Mouse (Mus musculus): ENCODE data around the gene Rab3b. TPM values are rescaled to one million over a fixed set of nuclear protein-coding genes. Genes with fewer than 3 reads are reported as not detected.

Gene Rab3b
- polyA plus RNA-seq (2015; fragmentation: Nextera tagmentation; extraction: Ambion mirVana): 19.9 and 22.3 TPM in 2 replicates

GRCm38 (mm10) chr4:108878963-108879822 is at the start of gene Rab3b:
TSS of gene Rab3b (plus strand) at chr4:108879063.
- Histone ChIP-seq H3K9ac (peak within 1 kb of the TSS; percentile 76), H3K4me2 (peak within 1 kb of the TSS; percentile 100), H3K9me3 (no peaks in the 10 kb centered on the region), H3K27me3 (peaks cover 7% of the 10 kb centered on the region; the same call in 1 of the 2 replicates), H3K4me1 (0 out of 2 replicates have a peak, but pooled peaks cover 4% of the 10 kb centered on the region), H3K27ac (no peak within 1 kb of the TSS), H3K36me3 (no peaks in the 10 kb centered on the region), H3K4me3 (peak within 1 kb of the TSS; percentile 66)
- under 1% methylated on average over 46 of the region's 46 CpGs for WGBS
- ATAC-seq (ENCODE audit: insufficient number of reproducible peaks, insufficient read depth, low FRiP score, low TSS enrichment, low read depth): peak; percentile 72

- H3K4me2 ChIP-seq: 0 out of 2 replicates have a peak overlapping the region, but pooled peaks have one; percentile 76
- no peak overlapping the region for H3K4me3 ChIP-seq
- H3K4me1 ChIP-seq: peaks cover 12% of the 10 kb centered on the region
- H3K9ac ChIP-seq: no peak overlapping the region
- no peaks in the 10 kb centered on the region for H3K27me3 ChIP-seq
- WGBS: 71% methylated on average over 1 of the region's 1 CpGs
- no peak overlapping the region for H3K27ac ChIP-seq
- no peak for ATAC-seq (ENCODE audit: insufficient number of reproducible peaks, insufficient read depth, low FRiP score, low TSS enrichment, low read depth)
- H3K36me3 ChIP-seq: peaks cover 37% of the 10 kb centered on the region
- H3K9me3 ChIP-seq: no peaks in the 10 kb centered on the region
Measured at GRCm38 (mm10) chr4:108830698-108831097, 48.2 kb upstream of the Rab3b start.

- peak; percentile 95 for ATAC-seq (ENCODE audit: insufficient number of reproducible peaks, insufficient read depth, low FRiP score, low TSS enrichment, low read depth)
- Histone ChIP-seq H3K4me3 (peak within 1 kb of the TSS; percentile 90), H3K4me2 (peak within 1 kb of the TSS; percentile 76), H3K27ac (peak within 1 kb of the TSS; percentile 100), H3K9me3 (no peaks in the 10 kb centered on the region), H3K36me3 (peaks cover 19% of the 10 kb centered on the region), H3K27me3 (no peaks in the 10 kb centered on the region), H3K9ac (peak within 1 kb of the TSS; percentile 98), H3K4me1 (peaks cover 30% of the 10 kb centered on the region)
- under 1% methylated on average over 67 of the region's 73 CpGs for WGBS
Measured at GRCm38 (mm10) chr4:108832916-108833827, 45.7 kb upstream of the Rab3b start, which contains the start of gene Btf3l4. TSS of gene Btf3l4 (minus strand) at chr4:108833614.

- Histone ChIP-seq H3K36me3 (peaks cover 13% of the 10 kb centered on the region), H3K9ac (peak overlapping the region; percentile 98), H3K4me3 (peak overlapping the region; percentile 90), H3K9me3 (no peaks in the 10 kb centered on the region), H3K4me1 (peaks cover 30% of the 10 kb centered on the region), H3K27me3 (no peaks in the 10 kb centered on the region), H3K4me2 (peak overlapping the region; percentile 76), H3K27ac (peak overlapping the region; percentile 100)
- ATAC-seq (ENCODE audit: insufficient number of reproducible peaks, insufficient read depth, low FRiP score, low TSS enrichment, low read depth): no peak
- WGBS: 0% methylated on average over 6 of the region's 6 CpGs
Measured at GRCm38 (mm10) chr4:108833828-108834114, 45.1 kb upstream of the Rab3b start.

GRCm38 (mm10) chr4:108834115-108834970 is 44.5 kb upstream of the Rab3b start, which contains the start of gene Txndc12:
TSS of gene Txndc12 (plus strand) at chr4:108834601.
- under 1% methylated on average over 34 of the region's 34 CpGs for WGBS
- peak within 1 kb of the TSS; percentile 76 for H3K4me2 ChIP-seq
- peak within 1 kb of the TSS; percentile 90 for H3K4me3 ChIP-seq
- no peaks in the 10 kb centered on the region for H3K9me3 ChIP-seq
- no peaks in the 10 kb centered on the region for H3K27me3 ChIP-seq
- peak; percentile 80 for ATAC-seq (ENCODE audit: insufficient number of reproducible peaks, insufficient read depth, low FRiP score, low TSS enrichment, low read depth)
- peaks cover 30% of the 10 kb centered on the region for H3K4me1 ChIP-seq
- H3K36me3 ChIP-seq: peaks cover 9% of the 10 kb centered on the region
- peak within 1 kb of the TSS; percentile 100 for H3K27ac ChIP-seq
- H3K9ac ChIP-seq: peak within 1 kb of the TSS; percentile 98

GRCm38 (mm10) chr4:108834971-108835311 is 43.9 kb upstream of the Rab3b start:
- 2% methylated on average over 15 of the region's 15 CpGs for WGBS
- peaks cover 30% of the 10 kb centered on the region for H3K4me1 ChIP-seq

GRCm38 (mm10) chr4:108835496-108835895 is 43.4 kb upstream of the Rab3b start:
- peak overlapping the region; percentile 100; the same call in 1 of the 2 replicates for H3K27ac ChIP-seq

More at GRCm38 (mm10) chr4:108834971-108835311, 43.9 kb upstream of the Rab3b start:
- peak overlapping the region; percentile 98 for H3K9ac ChIP-seq
- ATAC-seq (ENCODE audit: insufficient number of reproducible peaks, insufficient read depth, low FRiP score, low TSS enrichment, low read depth): no peak
- H3K27ac ChIP-seq: peak overlapping the region; percentile 100
- peak overlapping the region; percentile 76 for H3K4me2 ChIP-seq
- peaks cover 4% of the 10 kb centered on the region for H3K36me3 ChIP-seq
- no peaks in the 10 kb centered on the region for H3K27me3 ChIP-seq
- no peaks in the 10 kb centered on the region for H3K9me3 ChIP-seq
- peak overlapping the region; percentile 90 for H3K4me3 ChIP-seq

GRCm38 (mm10) chr4:108838031-108838430 is 40.8 kb upstream of the Rab3b start:
- no peak for ATAC-seq (ENCODE audit: insufficient number of reproducible peaks, insufficient read depth, low FRiP score, low TSS enrichment, low read depth)
- Histone ChIP-seq H3K4me2 (no peak overlapping the region), H3K9ac (no peak overlapping the region), H3K36me3 (peaks cover 11% of the 10 kb centered on the region; the same call in 1 of the 2 replicates), H3K27ac (no peak overlapping the region), H3K4me1 (peaks cover 22% of the 10 kb centered on the region), H3K9me3 (no peaks in the 10 kb centered on the region), H3K4me3 (no peak overlapping the region), H3K27me3 (no peaks in the 10 kb centered on the region)
- WGBS: 83% methylated on average over 4 of the region's 4 CpGs

More at GRCm38 (mm10) chr4:108835496-108835895, 43.4 kb upstream of the Rab3b start:
- no peak for ATAC-seq (ENCODE audit: insufficient number of reproducible peaks, insufficient read depth, low FRiP score, low TSS enrichment, low read depth)
- Histone ChIP-seq H3K36me3 (peaks cover 3% of the 10 kb centered on the region; the same call in 1 of the 2 replicates), H3K4me1 (peaks cover 30% of the 10 kb centered on the region), H3K4me2 (peak overlapping the region; percentile 76), H3K27me3 (no peaks in the 10 kb centered on the region), H3K9ac (peak overlapping the region; percentile 98), H3K9me3 (no peaks in the 10 kb centered on the region), H3K4me3 (peak overlapping the region; percentile 90)
- whole genome bisulfite sequencing: 65% methylated on average over 3 of the region's 3 CpGs

GRCm38 (mm10) chr4:108841920-108842578 is 36.8 kb upstream of the Rab3b start:
- no peak for ATAC-seq (ENCODE audit: insufficient number of reproducible peaks, insufficient read depth, low FRiP score, low TSS enrichment, low read depth)
- no peak overlapping the region for H3K9ac ChIP-seq
- WGBS: 85% methylated on average over 7 of the region's 7 CpGs
- no peak overlapping the region for H3K4me3 ChIP-seq
- peaks cover 11% of the 10 kb centered on the region; the same call in 1 of the 2 replicates for H3K36me3 ChIP-seq
- no peaks in the 10 kb centered on the region for H3K27me3 ChIP-seq
- H3K4me2 ChIP-seq: no peak overlapping the region
- peaks cover 6% of the 10 kb centered on the region; the same call in 1 of the 2 replicates for H3K4me1 ChIP-seq
- no peak overlapping the region for H3K27ac ChIP-seq
- H3K9me3 ChIP-seq: no peaks in the 10 kb centered on the region

- H3K4me1 ChIP-seq: no peaks in the 10 kb centered on the region; the same call in 1 of the 2 replicates
- no peak for ATAC-seq (ENCODE audit: insufficient number of reproducible peaks, insufficient read depth, low FRiP score, low TSS enrichment, low read depth)
- H3K27me3 ChIP-seq: no peaks in the 10 kb centered on the region
Measured at GRCm38 (mm10) chr4:108843336-108843735, 35.5 kb upstream of the Rab3b start.

More at GRCm38 (mm10) chr4:108843336-108843735, 35.5 kb upstream of the Rab3b start:
- Histone ChIP-seq H3K9ac (no peak overlapping the region), H3K27ac (no peak overlapping the region), H3K4me2 (no peak overlapping the region), H3K36me3 (peaks cover 11% of the 10 kb centered on the region; the same call in 1 of the 2 replicates), H3K9me3 (no peaks in the 10 kb centered on the region), H3K4me3 (no peak overlapping the region)
